Mouse (Mus musculus) bone marrow, adult 2 months (tissue): Measurements from ENCODE around the gene Psapl1.

Experiments
- CTCF ChIP-seq: fragments of 200-500 bp; IDR thresholded peaks from 2 replicates; pipeline ENCODE4 v1.5.1; 2011; ENCODE audit warnings: low read length, control low read depth; ENCODE audit not compliant: control insufficient read depth, insufficient read depth
- POLR2A ChIP-seq: fragments of 200-500 bp; IDR thresholded peaks from 2 replicates; pipeline ENCODE4 v1.6.1; 2011; ENCODE audit warnings: low read depth, mild to moderate bottlenecking, control low read depth, low read length, borderline replicate concordance; ENCODE audit not compliant: control insufficient read depth

- TF ChIP-seq POLR2A, result no peak
- TF ChIP-seq CTCF, result no peak
Observed at GRCm38 (mm10) chr5:36191285-36191684, 12.5 kb upstream of the Psapl1 start.
